Mouse (Mus musculus) adrenal gland, adult 2 months (tissue): Measurements from ENCODE around the gene Zfand6. TPM values are rescaled to one million over a fixed set of nuclear protein-coding genes. Genes with fewer than 3 reads are reported as not detected.

ENCODE experiments used
- DNase-seq: peaks from one replicate; pipeline ENCODE4 v3.0.0; 2021
- polyA plus RNA-seq: library from polyadenylated mRNA; depleted of rRNA; stranded (reverse); fragments of >200 nt; gene quantifications from 2 replicates; pipeline ENCODE4 v1.2.3, GENCODE M21; 2012
- total RNA-seq, 2 experiments: library from RNA; stranded (reverse); gene quantifications; 2 replicates each; pipeline ENCODE4 v1.2.3; 2021

The Zfand6 gene
- total and polyA plus RNA-seq, 3 experiments, result 34.8 to 137 (median 125) TPM

GRCm38 (mm10) chr7:84651303-84651986, 38.3 kb downstream of the Zfand6 start:
- DNase-seq, result no peak

GRCm38 (mm10) chr7:84649016-84649415, 40.7 kb downstream of the Zfand6 start:
- no peak for DNase-seq

GRCm38 (mm10) chr7:84646256-84646655, 43.5 kb downstream of the Zfand6 start:
- DNase-seq, result no peak

- no peak for DNase-seq
These were observed 46.3 kb downstream of the Zfand6 start for GRCm38 (mm10) chr7:84643270-84643998.

GRCm38 (mm10) chr7:84642159-84642928, 47.4 kb downstream of the Zfand6 start:
- DNase-seq, result no peak

- no peak for DNase-seq
These were observed 52.8 kb downstream of the Zfand6 start for GRCm38 (mm10) chr7:84636939-84637338.

- no peak for DNase-seq
These were observed 57.9 kb downstream of the Zfand6 start for GRCm38 (mm10) chr7:84631878-84632277.

GRCm38 (mm10) chr7:84623718-84624117, 66.0 kb downstream of the Zfand6 start:
- DNase-seq, result no peak

- DNase-seq, result no peak
These were observed 68.8 kb downstream of the Zfand6 start for GRCm38 (mm10) chr7:84620956-84621355.

- DNase-seq, result no peak
These were observed 70.8 kb downstream of the Zfand6 start for GRCm38 (mm10) chr7:84618951-84619350.

GRCm38 (mm10) chr7:84612445-84612844, 77.3 kb downstream of the Zfand6 start:
- DNase-seq, result no peak

- DNase-seq, result no peak
These were observed 78.2 kb downstream of the Zfand6 start for GRCm38 (mm10) chr7:84611609-84612008.

GRCm38 (mm10) chr7:84606293-84606749, 83.4 kb downstream of the Zfand6 start, which contains the start of gene Fah:
Gene Fah, minus strand, starts transcription at chr7:84606722.
- DNase-seq, result peak; percentile 88

GRCm38 (mm10) chr7:84605704-84606292, 84.0 kb downstream of the Zfand6 start:
- DNase-seq, result peak; percentile 96

GRCm38 (mm10) chr7:84605033-84605687, 84.6 kb downstream of the Zfand6 start:
- no peak for DNase-seq

GRCm38 (mm10) chr7:84604501-84604900, 85.3 kb downstream of the Zfand6 start:
- DNase-seq, result peak; percentile 36

- DNase-seq, result no peak
These were observed 88.4 kb downstream of the Zfand6 start for GRCm38 (mm10) chr7:84601331-84601730.

- no peak for DNase-seq
These were observed 89.1 kb downstream of the Zfand6 start for GRCm38 (mm10) chr7:84600631-84601030.

GRCm38 (mm10) chr7:84596633-84597032, 93.1 kb downstream of the Zfand6 start:
- no peak for DNase-seq

GRCm38 (mm10) chr7:84596002-84596401, 93.8 kb downstream of the Zfand6 start:
- DNase-seq, result no peak

GRCm38 (mm10) chr7:84594917-84595303, 94.8 kb downstream of the Zfand6 start:
- no peak for DNase-seq
